Mouse (Mus musculus) ES-E14 (cell line): ENCODE measurements at regions not wholly inside any gene's neighbourhood (a gene's known extent, or its start where the extent isn't known, plus 50 kb on each side); places are given as distances from the start of the nearest gene placed in this dataset.
A peak's percentile ranks its signal among the peaks of the same experiment; 100 is the strongest.

ENCODE experiments used
- DNase-seq: peaks from one replicate; pipeline ENCODE4 v3.0.0-alpha.2; 2013; ENCODE audit warnings: low read depth, low spot score
- H3K27ac ChIP-seq: 2 replicates; pipeline ENCODE4 v1.5.1; 2012; ENCODE audit warnings: low read depth, mild to moderate bottlenecking, low read length, moderate library complexity, mixed read lengths; ENCODE audit not compliant: poor library complexity, insufficient read depth, severe bottlenecking
- H3K36me3 ChIP-seq: 2 replicates; pipeline ENCODE4 v1.6.1; 2012; ENCODE audit warnings: mild to moderate bottlenecking, low read length, moderate library complexity, mixed read lengths; ENCODE audit not compliant: control insufficient read depth, poor library complexity, insufficient read depth, severe bottlenecking
- H3K4me1 ChIP-seq, 2 experiments: fragments of 150-350 bp in 1 of 2; sonication (generic) in 1 of 2; 2 replicates each; pipeline ENCODE4 v1.6.1; 2012; ENCODE audit warnings: low read length in 2 of 2, mild to moderate bottlenecking in 1 of 2, mixed read lengths in 1 of 2; ENCODE audit not compliant: control insufficient read depth in 2 of 2, insufficient read depth in 2 of 2, poor library complexity in 1 of 2
- H3K4me3 ChIP-seq, 2 experiments: fragments of 150-350 bp in 1 of 2; sonication (generic) in 1 of 2; 2 replicates each; pipeline ENCODE4 v1.5.1; 2012; ENCODE audit warnings: low read length in 2 of 2, low read depth in 1 of 2, mild to moderate bottlenecking in 1 of 2, mixed read lengths in 1 of 2; ENCODE audit not compliant: insufficient read depth in 1 of 2, poor library complexity in 1 of 2, severe bottlenecking in 1 of 2
- H3K9ac ChIP-seq: 2 replicates; pipeline ENCODE4 v1.6.1; 2012; ENCODE audit warnings: low read depth, mild to moderate bottlenecking, low read length, mixed read lengths; ENCODE audit not compliant: poor library complexity, insufficient read depth, severe bottlenecking
- H3K9me3 ChIP-seq: fragments of 150-350 bp; sonication (generic); 2 replicates; pipeline ENCODE4 v1.6.1; 2012; ENCODE audit warnings: low read depth, mild to moderate bottlenecking, low read length; ENCODE audit not compliant: control insufficient read depth, insufficient read depth
- CHD2 ChIP-seq: IDR thresholded peaks from 2 replicates; pipeline ENCODE4 v1.6.1; 2014; ENCODE audit warnings: mild to moderate bottlenecking, low read depth, low read length, inconsistent platforms
- HCFC1 ChIP-seq: IDR thresholded peaks from 2 replicates; pipeline ENCODE4 v1.6.1; 2012; ENCODE audit warnings: low read length, inconsistent platforms, borderline replicate concordance; ENCODE audit not compliant: insufficient read depth
- MAFK ChIP-seq: IDR thresholded peaks from 2 replicates; pipeline ENCODE4 v1.6.1; 2014; ENCODE audit warnings: mild to moderate bottlenecking, low read depth, low read length, inconsistent platforms; ENCODE audit not compliant: insufficient read depth
- ZC3H11A ChIP-seq: IDR thresholded peaks from 2 replicates; pipeline ENCODE4 v1.6.1; 2012; ENCODE audit warnings: low read depth, mild to moderate bottlenecking, inconsistent platforms, low read length, borderline replicate concordance
- ZNF384 ChIP-seq: IDR thresholded peaks from 2 replicates; pipeline ENCODE4 v1.6.1; 2012; ENCODE audit warnings: low read depth, low read length, inconsistent platforms
- in situ Hi-C, 2 experiments: fragments of 600-800 bp; cut with MboI; formaldehyde crosslinking; loops; one replicate each; pipeline ENCODE4 v1.15.1; 2025; ENCODE audit warnings: low sequenced_read_pairs in 2 of 2, inconsistent platforms in 1 of 2; ENCODE audit not compliant: unreplicated experiment in 2 of 2

GRCm38 (mm10) chr11:113109096-113109495, 327.1 kb downstream of the Sox9 start:
- H3K36me3 ChIP-seq: no peaks in the 10 kb centered on the region
- DNase-seq: no peak
- no peak overlapping the region for H3K27ac ChIP-seq
- H3K4me3 ChIP-seq: no peak overlapping the region
- in situ Hi-C loops: no loop called here
- no peak overlapping the region for H3K9ac ChIP-seq
- H3K9me3 ChIP-seq: no peaks in the 10 kb centered on the region
- TF ChIP-seq HCFC1 (no peak), ZC3H11A (no peak), CHD2 (no peak), ZNF384 (no peak), MAFK (no peak)
- no peaks in the 10 kb centered on the region for H3K4me1 ChIP-seq

GRCm38 (mm10) chr11:113113220-113113817, 331.3 kb downstream of the Sox9 start:
- no peak overlapping the region for H3K4me3 ChIP-seq
- no peak overlapping the region for H3K9ac ChIP-seq
- DNase-seq: no peak
- H3K4me1 ChIP-seq: no peaks in the 10 kb centered on the region
- no peak overlapping the region for H3K27ac ChIP-seq
- H3K9me3 ChIP-seq: no peaks in the 10 kb centered on the region
- TF ChIP-seq ZC3H11A: no peak
- H3K36me3 ChIP-seq: no peaks in the 10 kb centered on the region
- in situ Hi-C loops: no loop called here

DNA sequence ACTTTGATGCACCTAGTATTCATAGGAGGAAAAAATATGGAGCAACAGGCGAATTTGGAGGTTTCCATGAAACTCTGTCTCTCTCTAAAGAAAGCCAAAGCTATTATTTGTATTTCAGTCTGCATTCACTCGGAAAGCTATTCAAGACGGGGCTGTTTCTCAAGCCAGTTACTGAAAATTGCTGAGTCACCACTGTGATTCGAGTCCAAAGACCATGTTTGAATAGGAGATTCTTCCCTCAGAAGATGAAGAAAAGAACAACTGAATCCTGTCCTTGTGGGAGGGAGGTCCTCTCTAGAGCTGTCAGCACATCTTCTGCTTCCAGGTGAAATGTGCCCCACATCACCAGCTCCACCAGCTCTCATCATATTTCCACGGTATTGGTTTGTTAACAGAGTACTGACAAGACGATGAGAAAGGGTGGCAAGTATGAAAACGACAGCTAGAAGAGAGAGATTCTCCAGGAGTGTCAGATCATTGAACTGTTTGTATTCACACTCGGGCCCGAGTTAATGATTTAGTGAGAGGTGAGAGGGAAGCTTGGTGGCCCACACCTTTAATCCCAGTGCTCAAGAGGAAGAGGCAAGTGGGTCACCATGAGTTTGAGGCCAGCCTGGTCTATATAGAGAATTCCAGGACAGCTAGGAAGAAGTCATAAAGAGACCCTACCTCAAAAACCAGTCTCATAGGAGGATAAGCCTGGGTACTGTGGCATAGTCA, 335.3 kb downstream of the Sox9 start:
- H3K4me3 ChIP-seq: no peak overlapping the region
- TF ChIP-seq ZC3H11A (no peak), HCFC1 (no peak), MAFK (peak; percentile 74), CHD2 (no peak), ZNF384 (no peak)
- DNase-seq: no peak
- H3K27ac ChIP-seq: no peak overlapping the region
- H3K36me3 ChIP-seq: no peaks in the 10 kb centered on the region
- in situ Hi-C loops: no loop called here
- no peak overlapping the region for H3K9ac ChIP-seq
- peaks cover 0 to 14% of the 10 kb centered on the region in 2 experiments; a peak in 2 of 4 replicates for H3K4me1 ChIP-seq
- H3K9me3 ChIP-seq: no peaks in the 10 kb centered on the region

DNA sequence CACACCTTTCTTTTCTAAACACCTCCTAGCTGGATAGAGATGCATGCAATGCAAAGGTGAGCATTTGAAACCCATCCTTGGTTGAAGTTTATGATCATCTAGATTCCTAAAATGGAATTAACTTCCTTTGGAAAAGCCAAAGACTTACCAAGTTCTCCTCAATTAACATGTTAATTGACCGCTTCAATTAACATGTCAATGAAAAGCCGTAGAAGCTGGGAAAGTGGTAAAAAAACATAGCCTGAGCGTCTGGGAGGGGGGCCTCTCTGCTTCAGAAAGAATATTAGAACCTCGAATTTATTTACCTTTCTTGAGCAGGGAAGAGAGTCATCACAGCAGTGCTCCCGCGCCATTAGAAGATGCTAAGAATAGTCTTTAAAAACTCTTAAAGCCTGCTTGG, 338.5 kb downstream of the Sox9 start:
- Histone ChIP-seq H3K4me1 (peaks cover 0 to 15% of the 10 kb centered on the region in 2 experiments; a peak in 2 of 4 replicates), H3K27ac (no peak overlapping the region), H3K36me3 (no peaks in the 10 kb centered on the region), H3K9ac (no peak overlapping the region), H3K4me3 (no peak overlapping the region), H3K9me3 (no peaks in the 10 kb centered on the region)
- no peak for DNase-seq
- peak; percentile 60; the same call in 1 of the 2 replicates for TF ChIP-seq ZNF384
- TF ChIP-seq HCFC1: no peak
- TF ChIP-seq CHD2: no peak
- no peak for TF ChIP-seq ZC3H11A
- no peak for TF ChIP-seq MAFK
- in situ Hi-C loops: no loop called here
